Mouse (Mus musculus) splenic B cell, adult 2 months (primary cell): ENCODE data around the gene Fignl1.
A peak's percentile ranks its signal among the peaks of the same experiment; 100 is the strongest.

Source experiments
- DNase-seq: peaks from one replicate; pipeline ENCODE4 v3.0.0-alpha.2; 2011; ENCODE audit warnings: low read depth, low spot score
- H3K27me3 ChIP-seq: 2 replicates; pipeline ENCODE4 v1.6.1; 2012; ENCODE audit warnings: mild to moderate bottlenecking, low read length, moderate library complexity, mixed read lengths; ENCODE audit not compliant: control insufficient read depth, poor library complexity, insufficient read depth, severe bottlenecking
- H3K36me3 ChIP-seq: 2 replicates; pipeline ENCODE4 v1.6.1; 2012; ENCODE audit warnings: mild to moderate bottlenecking, low read length, moderate library complexity, mixed read lengths; ENCODE audit not compliant: control insufficient read depth, poor library complexity, insufficient read depth, severe bottlenecking

Gene Fignl1

GRCm38 (mm10) chr11:11825670-11826069 is 16.9 kb upstream of the Fignl1 start:
- Histone ChIP-seq H3K27me3 (no peaks in the 10 kb centered on the region), H3K36me3 (no peaks in the 10 kb centered on the region)
- no peak for DNase-seq

GRCm38 (mm10) chr11:11824970-11825635 is 16.3 kb upstream of the Fignl1 start:
- no peak for DNase-seq
- no peaks in the 10 kb centered on the region for H3K36me3 ChIP-seq
- H3K27me3 ChIP-seq, result no peaks in the 10 kb centered on the region

- Histone ChIP-seq H3K27me3 (no peaks in the 10 kb centered on the region), H3K36me3 (no peaks in the 10 kb centered on the region)
- no peak for DNase-seq
Measured at GRCm38 (mm10) chr11:11823980-11824911, 15.5 kb upstream of the Fignl1 start.

- Histone ChIP-seq H3K36me3 (no peaks in the 10 kb centered on the region), H3K27me3 (no peaks in the 10 kb centered on the region)
- no peak for DNase-seq
Measured at GRCm38 (mm10) chr11:11822181-11823095, 13.7 kb upstream of the Fignl1 start.

GRCm38 (mm10) chr11:11821387-11821975 is 12.7 kb upstream of the Fignl1 start:
- no peaks in the 10 kb centered on the region for H3K27me3 ChIP-seq
- no peaks in the 10 kb centered on the region for H3K36me3 ChIP-seq
- no peak for DNase-seq

- no peak for DNase-seq
Measured at GRCm38 (mm10) chr11:11820737-11821136, 12.0 kb upstream of the Fignl1 start.

GRCm38 (mm10) chr11:11820251-11820650 is 11.5 kb upstream of the Fignl1 start:
- H3K27me3 ChIP-seq, result no peaks in the 10 kb centered on the region
- DNase-seq, result peak; percentile 89
- no peaks in the 10 kb centered on the region for H3K36me3 ChIP-seq

More at GRCm38 (mm10) chr11:11820737-11821136, 12.0 kb upstream of the Fignl1 start:
- H3K27me3 ChIP-seq, result no peaks in the 10 kb centered on the region
- H3K36me3 ChIP-seq, result no peaks in the 10 kb centered on the region

- Histone ChIP-seq H3K27me3 (no peaks in the 10 kb centered on the region), H3K36me3 (no peaks in the 10 kb centered on the region)
- no peak for DNase-seq
Measured at GRCm38 (mm10) chr11:11819206-11819605, 10.4 kb upstream of the Fignl1 start.

- DNase-seq, result no peak
- Histone ChIP-seq H3K36me3 (no peaks in the 10 kb centered on the region), H3K27me3 (no peaks in the 10 kb centered on the region)
Measured at GRCm38 (mm10) chr11:11818797-11819196, 10.0 kb upstream of the Fignl1 start.

- DNase-seq, result no peak
- Histone ChIP-seq H3K36me3 (no peaks in the 10 kb centered on the region), H3K27me3 (no peaks in the 10 kb centered on the region)
Measured at GRCm38 (mm10) chr11:11815737-11816136, 7.0 kb upstream of the Fignl1 start.

- H3K27me3 ChIP-seq, result no peaks in the 10 kb centered on the region
- H3K36me3 ChIP-seq, result no peaks in the 10 kb centered on the region
- peak; percentile 83 for DNase-seq
Measured at GRCm38 (mm10) chr11:11811906-11812480, 3.2 kb upstream of the Fignl1 start.

GRCm38 (mm10) chr11:11809404-11810175 is 828 bp upstream of the Fignl1 start:
- no peaks in the 10 kb centered on the region for H3K27me3 ChIP-seq
- no peaks in the 10 kb centered on the region for H3K36me3 ChIP-seq
- DNase-seq, result no peak

- no peak for DNase-seq
- Histone ChIP-seq H3K36me3 (no peaks in the 10 kb centered on the region), H3K27me3 (no peaks in the 10 kb centered on the region)
Measured at GRCm38 (mm10) chr11:11808035-11808819, 535 bp downstream of the Fignl1 start.
